Comparison of ENCODE assay signal across 9 mouse cellular contexts in the genomic region with DNA sequence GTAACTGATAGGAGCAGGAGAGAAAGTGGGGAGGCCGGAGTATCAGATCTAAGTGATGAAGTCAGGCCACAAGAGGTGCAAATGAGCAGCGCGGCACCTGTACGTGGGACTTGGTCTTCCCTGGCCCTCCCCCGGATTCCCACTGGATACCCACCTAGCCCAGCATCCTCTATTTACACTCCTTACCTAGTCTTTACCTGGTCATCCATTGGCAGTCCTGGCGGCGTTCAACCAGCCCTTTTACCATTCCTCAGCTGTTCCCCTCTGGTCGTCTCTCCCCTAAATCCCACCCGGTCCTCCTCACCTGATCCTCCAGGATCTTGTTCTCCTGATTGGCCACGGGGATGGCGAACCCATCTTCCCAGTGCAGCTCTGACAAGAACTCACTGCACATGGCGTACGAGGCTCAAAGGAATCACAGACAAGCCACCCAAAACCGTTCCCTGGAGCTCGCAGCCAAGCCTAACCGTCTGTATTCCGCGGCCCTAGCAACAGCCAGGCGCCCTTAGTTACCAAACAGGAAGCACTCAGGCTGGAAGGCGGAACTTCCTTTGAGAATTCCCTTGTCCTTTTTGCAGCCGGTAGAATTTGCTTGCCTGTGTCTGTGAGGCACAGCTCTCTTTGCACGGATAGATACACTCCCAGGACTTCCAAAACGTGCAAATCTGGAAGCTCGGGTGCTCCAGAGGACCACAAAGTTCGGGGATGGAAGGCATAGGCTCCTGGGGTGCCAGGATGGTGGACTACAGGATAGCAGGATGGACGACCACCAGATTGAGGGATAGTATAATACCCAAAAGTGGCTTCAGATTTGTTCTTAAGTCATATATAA. TPM values are rescaled to one million over a fixed set of nuclear protein-coding genes. Genes with fewer than 3 reads are reported as not detected.
DNase-seq lines count a peak whose midpoint lies in the region; ATAC-seq and TF ChIP-seq lines count a peak whose summit lies in the region.
"Had no signal": no experiment of that assay in that cellular context is flagged by ENCODE, and none has a peak within 500 bp of the region (broad histone marks: within the 10 kb centered on the region; RNA-seq: fewer than 3 reads in every experiment).

TSS of gene Ccdc39 (minus strand) at position 510 of the 832 bp plus-strand sequence.

- H3K4me1 ChIP-seq in cerebellum, adult 2 months (ENCODE audit: control insufficient read depth, insufficient read depth, low read length) = no peaks in the 10 kb centered on the region
- H3K4me1 ChIP-seq in lung, embryonic 14.5 days (ENCODE audit: insufficient read depth) = no peaks in the 10 kb centered on the region

- no peaks in the 10 kb centered on the region for H3K36me3 ChIP-seq in lung, embryonic 14.5 days (ENCODE audit: insufficient read depth)

- peak within 1 kb of the TSS; percentile 65 for H3K9ac ChIP-seq in lung, embryonic 14.5 days

- 3% methylated on average over 26 of the region's 26 CpGs for WGBS in cerebellum, adult 2 months
- 5% methylated on average over 26 of the region's 26 CpGs for WGBS in lung, embryonic 14.5 days

- peak; percentile 98 for ATAC-seq in hematopoietic stem cell, adult 5-6 weeks (replicated peaks in 1 of 2; ENCODE audit: insufficient read depth in 1 of 2, low FRiP score in 2 of 2, low TSS enrichment in 1 of 2, low read depth in 1 of 2, poor library complexity in 2 of 2, severe bottlenecking in 2 of 2)
- peak; percentile 95 for ATAC-seq in lung, embryonic 14.5 days (ENCODE audit: insufficient read depth)

- DNase-seq in MN1 (ENCODE audit: low spot score) = peak; percentile 79
- DNase-seq in cerebellum, adult 2 months = peak; percentile 80 to 85
- DNase-seq in forelimb bud, embryonic 11.5 days (ENCODE audit: low read depth, low spot score) = peak; percentile 79
- peak; percentile 79 to 80 for DNase-seq in layer of hippocampus, adult 8-10 months (ENCODE audit: low spot score in 2 of 2)
- peak; percentile 88 for DNase-seq in lung, embryonic 14.5 days
- DNase-seq in ovary, postnatal 10 days (ENCODE audit: low spot score) = peak; percentile 36
- peak; percentile 72 for DNase-seq in thymus, postnatal 4 days

- peak within 1 kb of the TSS; percentile 78 for H3K4me3 ChIP-seq in cerebellum, adult 2 months (replicated peaks; ENCODE audit: insufficient read depth, low read depth, low read length)
- peak within 1 kb of the TSS; percentile 49 for H3K4me3 ChIP-seq in lung, embryonic 14.5 days (ENCODE audit: low read depth, low read length)

- H3K9me3 ChIP-seq in lung, embryonic 14.5 days (ENCODE audit: low read depth, low read length) = no peaks in the 10 kb centered on the region

- H3K27ac ChIP-seq in cerebellum, adult 2 months (ENCODE audit: insufficient read depth, low read length) = 0 out of 2 replicates have a peak within 1 kb of the TSS, but pooled peaks have one; percentile 10
- H3K27ac ChIP-seq in lung, embryonic 14.5 days (ENCODE audit: low read depth) = no peak within 1 kb of the TSS

- peak; percentile 62; the same call in 1 of the 2 replicates for TF ChIP-seq POLR2A in cerebellum, adult 2 months (IDR thresholded peaks at IDR 0.05; ENCODE audit: borderline replicate concordance, insufficient read depth, low read length)

- H3K4me2 ChIP-seq in lung, embryonic 14.5 days = peak within 1 kb of the TSS; percentile 84

- 0 out of 2 replicates have a peak, but pooled peaks have one; percentile 7 for TF ChIP-seq CTCF in cerebellum, adult 2 months (IDR thresholded peaks at IDR 0.05; ENCODE audit: borderline replicate concordance, insufficient read depth, low read depth, low read length)
- peak; percentile 11; the same call in 1 of the 2 replicates for TF ChIP-seq CTCF in lung, embryonic 14.5 days (IDR thresholded peaks at IDR 0.05; ENCODE audit: low read depth)

- no peaks in the 10 kb centered on the region for H3K27me3 ChIP-seq in cerebellum, adult 2 months (ENCODE audit: control insufficient read depth, insufficient read depth, low read length)
- no peaks in the 10 kb centered on the region for H3K27me3 ChIP-seq in lung, embryonic 14.5 days (ENCODE audit: insufficient read depth, low read length)

RNA-seq across cellular contexts. Expression of gene Ccdc39, which starts in this region (rescaled TPM):
- 21.1 and 27.5 TPM in 2 replicates for polyA plus RNA-seq in cerebellum, adult 2 months (2012; rRNA removed)
- 2.0 and 3.9 TPM in 2 replicates for total RNA-seq in hematopoietic stem cell, adult 5-6 weeks (2017)
- 10 to 100 TPM; 22.9 to 30.3 (median 27.3) TPM for total RNA-seq in layer of hippocampus, adult 8-10 months (2022)
- 4.9 and 5.6 TPM in 2 replicates for polyA plus RNA-seq in lung, embryonic 14.5 days (2014; fragmentation: Nextera tagmentation; extraction: Ambion mirVana)
- total RNA-seq: neutrophil, adult 5-6 weeks had no signal

Comparison
In these comparisons a context has a peak if more than half of its experiments do, and no peak if none do; other contexts are left out.
1. DNase-seq: peak in every context shown above with its lines; median percentile 88 in lung, embryonic 14.5 days; 82 in cerebellum, adult 2 months; 80 in layer of hippocampus, adult 8-10 months; 79 in MN1; 79 in forelimb bud, embryonic 11.5 days; 72 in thymus, postnatal 4 days; 36 in ovary, postnatal 10 days.